Mouse (Mus musculus): ENCODE results near the gene Fcrla.

DNA sequence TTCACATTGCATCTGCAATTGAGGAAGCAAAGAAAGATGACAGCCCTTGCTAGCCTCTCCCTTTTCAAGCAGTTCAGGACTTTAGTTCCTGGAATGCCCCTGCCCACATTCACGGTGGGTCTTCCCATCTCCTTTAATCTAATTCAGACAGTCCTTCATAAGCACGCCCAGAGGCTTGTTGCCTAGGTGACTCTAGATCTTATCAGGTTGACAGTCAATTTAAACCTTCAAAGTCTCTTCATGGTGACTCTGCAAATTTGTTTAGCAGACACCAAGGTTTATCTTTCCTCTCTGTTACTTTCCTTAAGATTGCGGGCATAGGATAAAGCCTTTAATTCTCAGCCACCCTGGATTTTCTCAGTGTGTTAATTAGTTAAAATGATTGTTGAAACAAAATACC, 23.4 kb upstream of the Fcrla start:
- TF ChIP-seq POLR2A (IDR thresholded peaks at IDR 0.05; ENCODE audit: extremely low read depth, insufficient read depth, low read length), result no peak
- TF ChIP-seq CTCF (IDR thresholded peaks at IDR 0.05; ENCODE audit: extremely low read depth, insufficient read depth, low read length), result no peak

All from cortical plate, adult 2 months (tissue).